Mouse (Mus musculus): Measurements from ENCODE around the gene Stambpl1.

The Stambpl1 gene

GRCm38 (mm10) chr19:34192008-34192963 lies at the start of gene Stambpl1:
Stambpl1 (plus strand) TSS chr19:34192229.
- in situ Hi-C loops (cut with MboI, MseI) = loop anchor here (10.0 to 25.0 kb wide), 3 partner anchors 583 to 1705 kb away; partner anchors contain the start of gene Minpp1 (in 1 of the 2)

GRCm38 (mm10) chr19:34148421-34148820 lies 43.6 kb upstream of the Stambpl1 start:
- in situ Hi-C loops (cut with MboI, MseI) = loop anchor here in 1 of 2 experiments (5.0 kb wide), 1 partner anchor 94 kb away; no protein-coding TSS in a partner anchor

- in situ Hi-C loops (cut with MboI, MseI) = loop anchor here in 1 of 2 experiments (5.0 kb wide), 1 partner anchor 65 kb away; no protein-coding TSS in a partner anchor
Measured at GRCm38 (mm10) chr19:34151909-34152308, 40.1 kb upstream of the Stambpl1 start.

GRCm38 (mm10) chr19:34153263-34154144 lies 38.5 kb upstream of the Stambpl1 start:
- in situ Hi-C loops (cut with MboI, MseI) = loop anchor here in 1 of 2 experiments (5.0 kb wide), 1 partner anchor 64 kb away; no protein-coding TSS in a partner anchor

DNA sequence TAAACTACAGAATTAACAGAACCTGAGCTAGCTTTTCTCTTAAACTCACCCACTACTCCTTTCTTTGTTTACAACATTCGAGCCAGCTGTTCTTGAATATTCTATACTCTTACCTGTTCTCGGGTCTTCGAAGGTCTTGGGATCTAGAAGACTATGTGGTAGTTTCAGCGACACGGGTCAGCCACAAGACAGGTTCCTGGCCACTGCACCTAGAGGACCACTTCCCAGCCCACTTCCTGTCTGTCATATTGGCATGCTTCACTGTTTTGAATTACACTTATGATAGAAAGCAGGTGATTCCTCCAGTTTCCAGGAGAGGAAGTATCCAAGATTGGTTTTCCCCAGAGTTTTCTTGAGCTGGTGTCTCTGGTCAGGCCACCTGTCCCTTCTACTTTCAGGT lies 29.3 kb upstream of the Stambpl1 start:
- in situ Hi-C loops (cut with MboI, MseI) = no loop called here

- in situ Hi-C loops (cut with MboI, MseI) = no loop called here
Measured at GRCm38 (mm10) chr19:34165891-34166290, 26.1 kb upstream of the Stambpl1 start, which contains the start of gene Ankrd22. Ankrd22 (minus strand) TSS chr19:34166053.

GRCm38 (mm10) chr19:34166386-34166785 lies 25.6 kb upstream of the Stambpl1 start:
- in situ Hi-C loops (cut with MboI, MseI) = no loop called here

DNA sequence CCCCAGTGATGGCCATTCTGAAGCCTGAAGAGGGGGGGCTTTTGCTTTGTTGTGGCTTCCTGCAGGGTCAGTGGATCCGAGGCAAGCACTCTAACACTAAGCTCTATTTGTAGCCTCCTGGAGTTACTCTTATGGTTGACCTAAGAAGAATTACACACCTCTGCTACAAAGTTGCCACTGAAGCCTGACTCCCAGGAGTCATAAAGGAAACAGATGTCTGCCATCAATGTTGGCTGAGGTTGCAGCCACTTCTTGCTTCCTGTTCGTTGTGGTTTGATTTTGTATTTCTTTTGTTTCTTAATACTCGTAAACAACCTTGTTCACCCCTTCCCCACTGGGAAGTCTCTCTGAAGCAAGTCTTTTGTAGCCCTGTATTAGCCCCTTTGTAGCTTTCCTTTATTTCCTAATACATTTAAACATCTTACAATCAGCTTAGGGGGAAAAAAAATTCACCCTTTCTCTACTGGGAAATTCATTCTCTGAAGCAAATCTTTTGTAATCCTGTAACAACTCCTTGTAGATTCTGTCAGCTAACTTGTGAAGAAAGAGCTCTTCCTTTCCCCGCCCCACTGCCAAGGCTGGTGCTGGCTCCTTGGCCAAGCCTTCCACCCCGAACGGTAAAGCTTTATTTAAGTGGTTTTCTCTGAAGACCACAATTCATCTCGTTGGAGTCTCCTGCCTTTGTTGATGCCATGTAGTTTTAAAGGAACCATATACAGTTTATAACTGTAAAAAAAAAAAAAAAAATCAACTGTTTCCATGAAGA lies 23.9 kb upstream of the Stambpl1 start:
- in situ Hi-C loops (cut with MboI, MseI) = no loop called here

GRCm38 (mm10) chr19:34169121-34169520 lies 22.9 kb upstream of the Stambpl1 start:
- in situ Hi-C loops (cut with MboI, MseI) = no loop called here

- in situ Hi-C loops (cut with MboI, MseI) = no loop called here
Measured at GRCm38 (mm10) chr19:34171167-34171566, 20.9 kb upstream of the Stambpl1 start.

- in situ Hi-C loops (cut with MboI, MseI) = no loop called here
Measured at GRCm38 (mm10) chr19:34174004-34174403, 18.0 kb upstream of the Stambpl1 start.

- in situ Hi-C loops (cut with MboI, MseI) = loop anchor here in 1 of 2 experiments (25.0 kb wide), 1 partner anchor 1692 kb away; the partner anchor contains the start of gene Minpp1
Measured at GRCm38 (mm10) chr19:34179136-34179535, 12.9 kb upstream of the Stambpl1 start.

- in situ Hi-C loops (cut with MboI, MseI) = loop anchor here in 1 of 2 experiments (25.0 kb wide), 1 partner anchor 1693 kb away; the partner anchor contains the start of gene Minpp1
Measured at GRCm38 (mm10) chr19:34180316-34180715, 11.7 kb upstream of the Stambpl1 start.

GRCm38 (mm10) chr19:34181234-34181633 lies 10.8 kb upstream of the Stambpl1 start:
- in situ Hi-C loops (cut with MboI, MseI) = loop anchor here in 1 of 2 experiments (25.0 kb wide), 1 partner anchor 1694 kb away; the partner anchor contains the start of gene Minpp1

DNA sequence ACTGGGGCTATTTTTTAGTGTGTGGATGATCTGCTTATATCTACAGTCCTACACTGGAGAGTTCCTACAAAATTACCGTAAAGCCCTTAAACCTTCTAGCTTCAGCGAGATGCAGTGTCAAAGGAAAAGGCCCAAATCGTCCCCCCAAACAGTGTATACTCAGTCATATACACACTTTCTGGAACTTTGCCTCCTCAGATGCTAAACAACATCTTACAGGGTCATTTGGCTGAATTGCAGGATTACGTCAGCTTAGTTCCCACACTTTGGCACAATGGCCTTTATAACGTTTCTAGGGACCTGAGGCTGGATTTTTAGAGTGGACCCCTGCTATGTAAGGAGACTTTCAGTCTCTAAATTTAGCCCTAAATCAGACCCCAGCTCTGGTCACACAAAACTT lies 9.5 kb upstream of the Stambpl1 start:
- in situ Hi-C loops (cut with MboI, MseI) = loop anchor here in 1 of 2 experiments (25.0 kb wide), 1 partner anchor 1695 kb away; the partner anchor contains the start of gene Minpp1

DNA sequence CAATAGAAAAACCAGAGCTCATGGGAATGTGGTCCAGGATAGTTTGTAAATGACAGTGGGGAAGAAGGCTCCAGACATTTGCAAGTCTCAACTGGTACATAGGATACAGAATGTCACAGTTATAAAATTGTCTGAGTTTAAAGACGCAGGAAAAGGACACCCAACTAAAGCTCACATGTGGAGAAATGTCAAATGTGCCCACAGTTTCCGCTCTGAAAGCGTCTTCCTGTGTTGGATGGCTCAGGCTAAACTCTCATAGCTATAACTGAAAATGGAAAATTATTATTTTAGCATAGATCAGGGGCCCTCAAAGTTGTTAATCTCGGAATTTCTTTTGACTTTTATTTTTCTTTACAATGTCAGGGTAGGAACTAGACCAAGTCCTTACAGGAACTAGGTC lies 5.2 kb upstream of the Stambpl1 start:
- in situ Hi-C loops (cut with MboI, MseI) = loop anchor here in 1 of 2 experiments (25.0 kb wide), 1 partner anchor 1700 kb away; the partner anchor contains the start of gene Minpp1

DNA sequence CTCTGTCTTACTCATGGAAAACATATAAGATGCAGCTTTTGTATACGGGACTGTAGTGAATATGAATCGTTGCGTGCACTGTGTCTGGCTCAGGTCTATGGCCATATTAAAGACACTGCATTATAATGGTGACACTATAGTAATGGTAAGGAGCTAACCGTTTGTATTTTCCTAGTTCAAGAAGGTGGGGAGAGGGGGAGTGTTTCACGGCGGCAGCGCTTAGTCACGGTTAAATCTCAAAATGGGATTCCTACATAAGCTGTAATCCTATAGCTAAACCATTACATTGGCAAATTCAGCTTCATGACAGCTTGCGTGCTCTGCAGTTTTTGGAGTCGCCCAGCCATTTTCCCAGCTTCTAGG lies 403 bp upstream of the Stambpl1 start:
- in situ Hi-C loops (cut with MboI, MseI) = loop anchor here (10.0 to 25.0 kb wide), 3 partner anchors 583 to 1704 kb away; partner anchors contain the start of gene Minpp1 (in 1 of the 2)

- in situ Hi-C loops (cut with MboI, MseI) = loop anchor here (10.0 to 25.0 kb wide), 3 partner anchors 582 to 1706 kb away; partner anchors contain the start of gene Minpp1 (in 1 of the 2)
Measured at GRCm38 (mm10) chr19:34193149-34193548, 1.1 kb downstream of the Stambpl1 start.

- in situ Hi-C loops (cut with MboI, MseI) = loop anchor here (10.0 to 25.0 kb wide), 3 partner anchors 581 to 1706 kb away; partner anchors contain the start of gene Minpp1 (in 1 of the 2)
Measured at GRCm38 (mm10) chr19:34193683-34194082, 1.7 kb downstream of the Stambpl1 start.

Measured in T-helper 17 cell (primary cell).